Mouse (Mus musculus) heart, embryonic 13.5 days (tissue): ENCODE results near the gene Paqr7. TPM values are rescaled to one million over a fixed set of nuclear protein-coding genes. Genes with fewer than 3 reads are reported as not detected.

Experiments used
- ATAC-seq: fragments of 200-750 bp; cut with Nextera tagmentation; 2 replicates; pipeline ENCODE4 v1.8.0; 2017; ENCODE audit warnings: moderate TSS enrichment; ENCODE audit not compliant: insufficient number of reproducible peaks, low FRiP score, low TSS enrichment; ENCODE audit errors: extremely low read depth
- H3K27ac ChIP-seq: fragments of 300-500 bp; sonication (generic); replicated peaks from 2 replicates; pipeline ENCODE4 v1.5.1; 2015; ENCODE audit warnings: moderate library complexity, mild to moderate bottlenecking, inconsistent platforms
- H3K27me3 ChIP-seq: fragments of 300-500 bp; sonication (generic); replicated peaks from 2 replicates; pipeline ENCODE4 v1.6.1; 2015; ENCODE audit warnings: mild to moderate bottlenecking, inconsistent platforms
- H3K36me3 ChIP-seq: fragments of 300-500 bp; sonication (generic); 2 replicates; pipeline ENCODE4 v1.6.1; 2015; ENCODE audit warnings: mild to moderate bottlenecking, inconsistent platforms
- H3K4me1 ChIP-seq: fragments of 300-500 bp; sonication (generic); 2 replicates; pipeline ENCODE4 v1.6.1; 2015; ENCODE audit warnings: inconsistent platforms
- H3K4me2 ChIP-seq: fragments of 300-500 bp; sonication (generic); 2 replicates; pipeline ENCODE4 v1.6.1; 2015; ENCODE audit warnings: inconsistent platforms, mild to moderate bottlenecking, moderate library complexity
- H3K4me3 ChIP-seq: fragments of 300-500 bp; sonication (generic); 2 replicates; pipeline ENCODE4 v1.5.1; 2015; ENCODE audit warnings: moderate library complexity, mild to moderate bottlenecking, inconsistent platforms
- H3K9ac ChIP-seq: fragments of 300-500 bp; sonication (generic); 2 replicates; pipeline ENCODE4 v1.6.1; 2015; ENCODE audit warnings: inconsistent platforms, mild to moderate bottlenecking, moderate library complexity
- H3K9me3 ChIP-seq: fragments of 300-500 bp; sonication (generic); 2 replicates; pipeline ENCODE4 v1.6.1; 2016; ENCODE audit warnings: inconsistent platforms
- WGBS: fragments of 180-500 bp; shearing (Covaris S2); methylation state at CpG from one replicate; pipeline ENCODE4 v1.1.7; 2015; ENCODE audit warnings: mixed read lengths; 5-methylcytosine and 5-hydroxymethylcytosine counted together
- polyA plus RNA-seq: library from polyadenylated mRNA; unstranded; fragments of >200 nt; fragmentation: Nextera tagmentation; extraction: Ambion mirVana; gene quantifications from 2 replicates; pipeline ENCODE4 v1.2.1, GENCODE M21; 2015

Gene Paqr7
- polyA plus RNA-seq, 1 experiment from 2014 or later: 10.0 TPM

GRCm38 (mm10) chr4:134542726-134543125 lies 46.2 kb downstream of the Paqr7 start:
- Histone ChIP-seq H3K4me1 (peaks cover 14% of the 10 kb centered on the region), H3K4me2 (no peak overlapping the region), H3K9ac (no peak overlapping the region), H3K27ac (no peak overlapping the region), H3K4me3 (no peak overlapping the region), H3K9me3 (no peaks in the 10 kb centered on the region), H3K27me3 (no peaks in the 10 kb centered on the region), H3K36me3 (peaks cover 85% of the 10 kb centered on the region)
- no peak for ATAC-seq
- WGBS: 83% methylated on average over 9 of the region's 9 CpGs

- no peaks in the 10 kb centered on the region for H3K9me3 ChIP-seq
- H3K36me3 ChIP-seq: peaks cover 89% of the 10 kb centered on the region
- no peak overlapping the region for H3K27ac ChIP-seq
- WGBS: 1% methylated on average over 5 of the region's 5 CpGs
- no peak overlapping the region for H3K4me2 ChIP-seq
- 0 out of 2 replicates have a peak overlapping the region, but pooled peaks have one; percentile 50 for H3K9ac ChIP-seq
- H3K4me3 ChIP-seq: no peak overlapping the region
- peaks cover 20% of the 10 kb centered on the region for H3K4me1 ChIP-seq
- no peaks in the 10 kb centered on the region for H3K27me3 ChIP-seq
- no peak for ATAC-seq
Measured at GRCm38 (mm10) chr4:134543261-134543660, 46.8 kb downstream of the Paqr7 start.

GRCm38 (mm10) chr4:134546814-134547705 lies 50.6 kb downstream of the Paqr7 start:
- no peak for ATAC-seq
- Histone ChIP-seq H3K4me1 (peaks cover 41% of the 10 kb centered on the region), H3K36me3 (peaks cover 78% of the 10 kb centered on the region), H3K27me3 (no peaks in the 10 kb centered on the region), H3K9ac (peak overlapping the region; percentile 37), H3K4me3 (no peak overlapping the region), H3K27ac (peak overlapping the region; percentile 57), H3K9me3 (peaks cover 6% of the 10 kb centered on the region), H3K4me2 (no peak overlapping the region)
- 64% methylated on average over 9 of the region's 9 CpGs for WGBS

- Histone ChIP-seq H3K4me2 (no peak overlapping the region), H3K9ac (peak overlapping the region; percentile 8; the same call in 1 of the 2 replicates), H3K4me1 (peaks cover 47% of the 10 kb centered on the region), H3K36me3 (peaks cover 67% of the 10 kb centered on the region), H3K4me3 (no peak overlapping the region), H3K27me3 (no peaks in the 10 kb centered on the region), H3K27ac (0 out of 2 replicates have a peak overlapping the region, but pooled peaks have one; percentile 22), H3K9me3 (peaks cover 6% of the 10 kb centered on the region)
- no peak for ATAC-seq
- WGBS: 51% methylated on average over 18 of the region's 18 CpGs
Measured at GRCm38 (mm10) chr4:134548169-134548938, 51.9 kb downstream of the Paqr7 start.

GRCm38 (mm10) chr4:134549899-134550298 lies 53.4 kb downstream of the Paqr7 start:
- no peak overlapping the region for H3K4me2 ChIP-seq
- H3K4me1 ChIP-seq: peaks cover 47% of the 10 kb centered on the region
- no peaks in the 10 kb centered on the region for H3K27me3 ChIP-seq
- H3K27ac ChIP-seq: no peak overlapping the region
- H3K9me3 ChIP-seq: peaks cover 6% of the 10 kb centered on the region
- peaks cover 53% of the 10 kb centered on the region for H3K36me3 ChIP-seq
- H3K9ac ChIP-seq: no peak overlapping the region
- WGBS: 96% methylated on average over 8 of the region's 8 CpGs
- no peak overlapping the region for H3K4me3 ChIP-seq
- no peak for ATAC-seq

- ATAC-seq: peak; percentile 73; the same call in 1 of the 2 replicates
- Histone ChIP-seq H3K36me3 (peaks cover 39% of the 10 kb centered on the region), H3K27ac (peak within 1 kb of the TSS; percentile 86), H3K4me3 (peak within 1 kb of the TSS; percentile 86), H3K4me1 (peaks cover 44% of the 10 kb centered on the region), H3K9ac (peak within 1 kb of the TSS; percentile 98), H3K27me3 (no peaks in the 10 kb centered on the region), H3K9me3 (peaks cover 6% of the 10 kb centered on the region), H3K4me2 (peak within 1 kb of the TSS; percentile 73)
- WGBS: 1% methylated on average over 45 of the region's 67 CpGs
Measured at GRCm38 (mm10) chr4:134551494-134552316, 55.2 kb downstream of the Paqr7 start, which contains the start of gene Selenon. TSS of gene Selenon (minus strand) at chr4:134552166.

GRCm38 (mm10) chr4:134553631-134554030 lies 57.1 kb downstream of the Paqr7 start:
- H3K4me3 ChIP-seq: no peak overlapping the region
- no peaks in the 10 kb centered on the region for H3K27me3 ChIP-seq
- no peak overlapping the region for H3K4me2 ChIP-seq
- H3K27ac ChIP-seq: no peak overlapping the region
- H3K9ac ChIP-seq: no peak overlapping the region
- peaks cover 6% of the 10 kb centered on the region for H3K9me3 ChIP-seq
- ATAC-seq: no peak
- H3K4me1 ChIP-seq: peaks cover 40% of the 10 kb centered on the region
- H3K36me3 ChIP-seq: peaks cover 24% of the 10 kb centered on the region
- WGBS: 67% methylated on average over 1 of the region's 1 CpGs

- H3K4me3 ChIP-seq: no peak overlapping the region
- no peak overlapping the region for H3K27ac ChIP-seq
- WGBS: 70% methylated on average over 8 of the region's 8 CpGs
- ATAC-seq: no peak
- H3K36me3 ChIP-seq: 0 out of 2 replicates have a peak, but pooled peaks cover 6% of the 10 kb centered on the region
- no peak overlapping the region for H3K4me2 ChIP-seq
- peaks cover 30% of the 10 kb centered on the region for H3K4me1 ChIP-seq
- H3K27me3 ChIP-seq: no peaks in the 10 kb centered on the region
- H3K9ac ChIP-seq: no peak overlapping the region
- H3K9me3 ChIP-seq: no peaks in the 10 kb centered on the region
Measured at GRCm38 (mm10) chr4:134555956-134556580, 59.6 kb downstream of the Paqr7 start.

GRCm38 (mm10) chr4:134557626-134558249 lies 61.2 kb downstream of the Paqr7 start:
- Histone ChIP-seq H3K9me3 (no peaks in the 10 kb centered on the region), H3K27me3 (no peaks in the 10 kb centered on the region), H3K4me3 (no peak overlapping the region), H3K27ac (no peak overlapping the region; the same call in 1 of the 2 replicates), H3K4me2 (no peak overlapping the region), H3K36me3 (peaks cover 17% of the 10 kb centered on the region), H3K9ac (0 out of 2 replicates have a peak overlapping the region, but pooled peaks have one; percentile 14), H3K4me1 (peaks cover 18% of the 10 kb centered on the region)
- ATAC-seq: no peak
- 25% methylated on average over 16 of the region's 16 CpGs for WGBS

GRCm38 (mm10) chr4:134558570-134559113 lies 62.1 kb downstream of the Paqr7 start:
- Histone ChIP-seq H3K4me1 (peaks cover 18% of the 10 kb centered on the region), H3K4me2 (no peak overlapping the region), H3K9ac (0 out of 2 replicates have a peak overlapping the region, but pooled peaks have one; percentile 40), H3K4me3 (no peak overlapping the region), H3K36me3 (peaks cover 23% of the 10 kb centered on the region), H3K9me3 (no peaks in the 10 kb centered on the region), H3K27me3 (no peaks in the 10 kb centered on the region), H3K27ac (no peak overlapping the region; the same call in 1 of the 2 replicates)
- 62% methylated on average over 9 of the region's 9 CpGs for WGBS
- no peak for ATAC-seq
